Mouse (Mus musculus) thymus, postnatal 4 days (tissue): ENCODE measurements around the gene Gm17428.
A peak's percentile ranks its signal among the peaks of the same experiment; 100 is the strongest.
"Not testable (repeated sequence)": the region's sequence is repeated elsewhere in the genome, so short reads cannot be mapped to it uniquely, and the experiment has no call there.

ENCODE experiments used
- DNase-seq: peaks from one replicate; pipeline ENCODE4 v3.0.0; 2021

Gm17428 gene

DNA sequence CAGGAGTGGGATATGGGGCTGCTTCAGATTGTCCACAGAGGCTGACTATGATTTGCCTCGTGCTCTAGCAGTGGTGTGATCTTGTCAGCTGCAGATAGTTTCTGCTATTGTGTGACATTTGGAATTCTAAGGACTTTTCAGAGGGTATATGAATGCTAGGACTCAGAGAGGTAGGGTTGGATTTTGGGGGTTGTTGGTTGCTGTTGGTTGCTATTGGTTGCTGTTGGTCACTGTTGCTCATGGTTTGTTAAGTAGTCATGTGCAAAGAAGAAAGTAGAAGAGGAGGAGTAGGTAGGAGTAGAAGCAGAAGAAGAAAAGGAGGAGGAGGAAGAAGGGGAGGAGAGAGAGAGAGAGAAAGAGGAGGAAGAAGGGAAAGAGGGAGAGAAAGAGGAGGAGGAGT, at the start of gene Gm17428:
Gene Gm17428, plus strand, starts transcription at position 301 of the 400 bp plus-strand sequence.
- DNase-seq: no peak

GRCm38 (mm10) chr14:54927296-54927695, 49.4 kb upstream of the Gm17428 start:
- no peak for DNase-seq

GRCm38 (mm10) chr14:54929801-54930200, 46.9 kb upstream of the Gm17428 start:
- no peak for DNase-seq

DNA sequence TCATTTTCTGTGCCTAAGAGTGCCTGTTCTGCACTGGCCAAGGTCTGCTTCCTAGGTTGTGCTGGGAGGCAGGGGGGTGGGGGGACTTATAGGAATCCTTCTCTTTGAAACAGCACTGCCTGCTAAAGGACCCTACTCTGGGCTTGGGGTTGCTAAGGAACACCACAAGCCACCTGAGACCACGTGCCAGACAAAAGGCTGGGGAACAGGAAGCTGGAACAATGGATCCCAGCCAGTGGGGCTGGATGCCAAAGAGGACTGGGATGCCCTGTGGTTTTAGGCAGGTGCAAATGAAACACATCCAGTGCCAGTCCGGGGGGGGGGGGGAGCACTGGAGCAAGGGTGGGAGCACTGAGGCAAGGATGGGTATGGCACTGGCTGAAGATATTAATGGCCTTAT, 46.3 kb upstream of the Gm17428 start:
- no peak for DNase-seq

DNA sequence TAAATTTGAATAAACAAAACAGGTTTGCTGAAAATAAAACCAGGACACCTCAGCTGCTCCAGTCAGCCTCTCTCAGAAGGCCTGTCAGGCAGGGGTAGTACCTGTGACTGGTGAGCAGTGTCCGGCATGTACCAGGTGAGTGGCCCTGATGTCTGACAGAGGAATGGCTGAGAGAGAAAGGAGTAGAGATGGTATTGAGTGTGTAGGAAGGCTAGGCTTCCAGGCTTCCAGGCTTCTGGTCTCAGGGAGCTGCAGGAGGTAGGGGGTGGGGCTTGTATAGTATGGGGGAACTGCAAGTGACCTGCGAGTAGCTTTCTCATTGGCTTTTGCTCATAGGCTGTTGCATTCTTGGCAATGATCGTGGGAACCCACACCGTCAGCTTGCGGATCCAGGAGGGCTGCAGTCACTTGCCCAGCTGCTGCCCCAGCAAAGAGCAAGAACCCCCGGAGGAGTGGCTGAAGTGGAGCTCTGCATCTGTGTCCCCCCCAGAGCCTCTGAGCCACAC, 44.0 kb upstream of the Gm17428 start, which contains the start of gene Il25:
Gene Il25, plus strand, starts transcription at position 51 of the 506 bp plus-strand sequence.
- DNase-seq: no peak

DNA sequence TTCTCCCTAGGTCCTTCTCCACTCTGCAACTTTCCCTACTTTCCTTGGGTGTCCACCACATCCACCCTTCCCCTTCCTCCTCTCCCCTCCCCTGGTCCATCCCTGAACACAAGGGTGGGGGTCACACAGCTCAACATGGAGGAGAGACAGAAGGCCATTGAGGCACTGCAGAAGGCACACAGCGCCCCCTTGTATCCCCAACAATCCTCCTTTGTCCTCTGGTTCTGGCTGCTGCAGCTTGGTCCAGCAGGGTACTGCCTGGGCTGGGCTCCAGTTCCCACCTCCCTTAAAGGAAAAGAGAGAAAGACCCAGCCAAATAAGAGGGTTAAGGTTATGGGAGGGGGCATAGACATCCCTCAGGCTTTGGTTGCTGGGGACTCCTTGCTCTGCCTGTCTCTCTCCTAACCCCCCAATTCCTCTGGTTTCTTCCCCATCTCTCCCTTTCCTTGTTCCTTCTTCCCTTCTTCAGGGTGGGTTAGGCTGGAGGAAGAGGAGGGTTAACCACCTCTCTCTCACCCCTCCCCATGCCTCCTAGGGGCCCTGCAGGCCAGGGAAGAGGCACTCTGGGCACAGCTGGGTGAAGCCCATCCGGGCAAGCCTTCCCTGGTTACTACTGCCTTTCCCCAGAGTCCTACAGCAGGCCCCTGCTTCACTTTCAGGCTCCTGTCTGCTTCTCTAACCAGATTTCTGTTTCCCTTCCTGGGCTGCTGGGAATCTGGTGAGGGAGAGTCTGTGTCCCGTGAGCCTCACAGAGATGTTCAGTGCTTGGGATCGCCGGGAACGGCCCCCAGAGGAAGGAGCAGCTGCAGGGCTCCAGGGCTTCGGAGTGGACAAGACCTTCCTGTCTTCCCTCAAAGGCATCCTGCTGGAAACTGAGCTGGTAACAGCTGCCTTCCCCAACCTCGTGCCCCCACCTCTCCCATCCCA, 40.6 kb upstream of the Gm17428 start, which contains the start of gene Cmtm5:
Gene Cmtm5, plus strand, starts transcription at position 358 of the 927 bp plus-strand sequence.
- no peak for DNase-seq

GRCm38 (mm10) chr14:54936831-54937160, 39.9 kb upstream of the Gm17428 start:
- no peak for DNase-seq

DNA sequence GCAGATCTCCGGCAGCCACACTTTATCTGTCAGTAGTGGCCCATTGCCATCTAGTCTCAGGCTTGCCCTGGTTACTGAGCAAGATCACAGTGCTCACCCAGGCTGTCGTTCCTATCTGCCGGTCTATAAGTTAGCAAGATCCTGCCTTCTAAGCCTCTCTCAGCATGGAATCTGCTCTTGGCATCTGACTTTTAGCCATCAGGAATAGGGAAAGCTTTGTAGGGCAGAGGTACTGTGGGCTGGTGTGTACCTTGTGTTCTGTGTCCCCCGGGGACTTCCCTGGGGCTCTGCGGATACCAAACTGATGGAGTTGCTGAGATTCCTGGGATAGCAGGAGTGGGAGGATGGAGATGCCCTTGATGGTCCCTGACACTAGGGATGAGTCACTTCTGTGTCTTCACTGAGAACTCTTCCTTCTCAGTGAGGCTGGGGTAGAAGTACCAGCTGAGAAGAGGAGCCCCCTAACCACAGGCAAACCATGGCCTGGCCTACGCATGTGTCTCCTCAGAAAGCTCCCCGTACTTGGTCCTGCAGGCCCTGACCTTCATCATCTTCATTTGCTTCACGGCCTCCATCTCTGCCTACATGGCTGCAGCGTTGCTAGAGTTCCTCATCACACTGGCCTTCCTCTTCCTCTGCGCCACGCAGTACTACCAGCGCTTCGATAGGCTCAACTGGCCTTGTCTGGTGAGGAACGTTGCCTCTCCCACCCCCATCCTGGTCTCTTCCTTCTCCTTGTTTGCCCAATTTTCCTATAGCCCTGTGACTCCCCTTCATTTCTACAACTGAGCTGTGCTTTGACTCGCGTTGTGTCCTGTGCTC, 39.2 kb upstream of the Gm17428 start:
- no peak for DNase-seq

- no peak for DNase-seq
Observed at GRCm38 (mm10) chr14:54938431-54939219, 38.1 kb upstream of the Gm17428 start.

DNA sequence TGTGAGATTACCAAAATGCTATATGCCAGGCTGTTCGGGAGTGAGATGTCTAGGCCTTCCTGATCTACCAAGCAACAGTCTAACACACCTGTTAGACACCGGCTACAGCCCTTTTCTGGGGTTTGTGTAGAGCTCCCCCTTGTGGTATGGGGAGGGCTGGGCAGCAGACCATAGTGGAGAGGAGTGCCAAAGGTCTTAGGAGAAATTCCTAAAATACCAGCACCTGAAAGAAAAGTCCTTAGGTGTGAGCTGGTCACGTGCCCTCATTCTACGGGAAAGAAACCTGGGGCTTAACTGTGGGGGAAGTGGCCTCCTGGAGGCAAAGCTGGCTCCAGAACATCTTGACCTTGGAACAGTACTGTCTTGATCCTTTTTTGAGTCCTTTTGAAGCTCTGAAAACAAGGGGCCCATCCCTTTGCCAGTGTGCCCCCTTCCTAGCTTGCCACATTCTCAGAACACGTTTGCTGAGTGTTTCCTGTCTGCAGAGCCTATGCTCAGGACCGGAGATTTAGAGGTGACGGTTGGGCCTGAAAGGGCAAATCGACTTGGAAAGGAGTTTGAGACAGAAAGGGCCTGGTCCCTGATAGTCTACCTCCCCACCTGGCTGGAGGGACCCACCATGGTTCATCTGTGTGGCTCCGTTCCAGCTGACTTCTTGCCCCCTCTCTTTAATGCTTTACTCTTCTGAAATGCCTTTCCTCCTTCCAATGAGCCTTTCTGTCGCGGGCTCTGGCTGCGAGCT, 37.1 kb upstream of the Gm17428 start:
- peak; percentile 75 for DNase-seq

DNA sequence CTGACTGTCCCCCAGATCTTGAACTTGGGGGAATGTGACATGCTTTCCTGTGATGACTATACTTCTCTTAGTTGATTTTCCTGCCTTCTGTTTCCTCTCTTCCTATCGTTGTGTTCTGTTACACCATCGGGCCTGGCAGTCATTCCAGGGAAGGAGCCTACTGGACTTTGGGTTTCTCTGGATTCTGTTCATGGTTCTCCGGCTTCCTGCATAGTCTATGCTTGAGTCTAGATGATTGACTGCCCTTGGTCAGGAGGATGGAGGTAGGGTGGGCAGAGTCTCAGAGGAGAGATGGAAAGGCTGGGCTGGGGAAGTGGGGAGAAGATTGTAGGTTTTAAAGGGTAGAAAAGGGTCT, 36.6 kb upstream of the Gm17428 start:
- DNase-seq: no peak

GRCm38 (mm10) chr14:54941024-54941978, 35.4 kb upstream of the Gm17428 start:
- DNase-seq: no peak

- no peak for DNase-seq
Observed at GRCm38 (mm10) chr14:54942479-54942878, 34.3 kb upstream of the Gm17428 start.

DNA sequence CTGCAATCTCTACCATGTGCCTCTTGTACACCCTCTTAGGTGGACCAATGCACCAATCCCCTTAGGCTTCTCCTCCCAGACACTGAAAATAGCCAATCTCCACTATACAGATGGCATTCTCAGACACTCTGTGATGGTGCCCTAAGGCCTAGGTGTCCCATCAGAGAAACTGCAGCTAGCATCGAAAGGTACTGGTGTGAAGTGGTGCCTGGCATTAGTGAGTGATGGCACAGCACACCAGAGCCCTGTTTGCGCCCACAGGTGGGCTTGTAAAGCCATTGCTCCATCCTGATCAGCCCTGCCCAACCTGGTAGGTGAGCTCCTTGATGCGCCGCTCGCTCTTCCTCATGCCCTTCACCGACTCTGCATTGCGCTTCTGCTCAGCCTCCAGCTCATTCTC, 32.8 kb upstream of the Gm17428 start:
- DNase-seq: no peak

DNA sequence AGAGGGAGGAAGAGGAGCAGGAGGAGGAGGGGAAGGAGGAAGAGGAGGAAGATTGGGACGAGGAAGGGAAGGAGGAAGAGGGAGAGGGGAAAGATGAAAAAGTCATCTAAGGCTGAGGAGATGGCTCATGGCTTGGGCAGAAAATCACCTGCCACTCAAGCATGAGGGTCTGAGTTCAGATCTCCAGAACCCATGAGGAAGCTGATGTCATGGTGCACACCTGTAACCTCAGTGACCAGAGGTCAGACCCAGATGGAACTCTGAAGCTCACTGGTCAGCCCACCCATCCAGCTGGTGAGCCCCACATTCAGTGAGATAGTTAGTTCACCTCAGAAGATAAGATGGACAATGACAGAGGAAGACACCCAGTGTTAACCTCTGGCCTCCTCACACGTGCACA, 31.8 kb upstream of the Gm17428 start:
- DNase-seq: no peak

GRCm38 (mm10) chr14:54945975-54946704, 30.6 kb upstream of the Gm17428 start:
- no peak for DNase-seq

DNA sequence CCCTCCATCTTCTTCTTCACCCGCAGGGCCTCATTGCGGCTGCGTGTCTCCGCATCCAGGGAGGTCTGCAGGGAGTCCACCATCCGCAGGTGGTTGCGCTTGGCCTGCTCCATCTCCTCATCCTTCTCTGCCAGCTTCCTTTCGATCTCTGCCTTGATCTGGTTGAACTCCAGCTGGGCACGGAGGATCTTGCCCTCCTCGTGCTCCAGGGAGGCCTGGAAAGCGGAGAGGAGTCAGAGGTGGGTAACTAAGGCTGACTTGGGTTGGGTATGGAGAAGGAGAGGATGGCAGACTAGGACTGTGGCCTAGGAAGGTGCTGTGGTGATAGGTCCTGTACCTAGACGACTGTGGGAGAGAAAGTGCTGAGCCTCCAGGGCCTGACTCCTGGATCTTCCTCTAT, 29.7 kb upstream of the Gm17428 start:
- DNase-seq: not testable (repeated sequence)

DNA sequence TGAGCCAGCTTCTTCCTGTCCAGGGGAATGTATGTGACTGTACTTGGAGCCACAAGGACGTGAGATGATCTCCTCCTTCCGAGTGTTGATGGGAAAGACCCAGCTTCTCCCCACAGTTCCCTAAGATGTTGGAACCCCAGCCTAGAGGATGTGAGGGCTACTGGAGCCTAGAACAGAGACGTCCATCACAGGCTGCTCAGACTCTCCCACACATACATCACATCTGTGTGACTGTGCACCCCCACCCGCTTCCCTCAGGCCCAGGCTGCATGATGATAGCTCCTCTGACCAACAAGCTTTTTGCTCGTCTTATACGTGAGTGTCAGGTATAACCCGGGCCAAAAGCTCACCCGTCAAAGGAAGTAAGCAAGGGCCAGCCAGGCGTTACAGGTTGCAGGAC, 28.0 kb upstream of the Gm17428 start:
- no peak for DNase-seq

GRCm38 (mm10) chr14:54950493-54950892, 26.2 kb upstream of the Gm17428 start:
- DNase-seq: no peak

DNA sequence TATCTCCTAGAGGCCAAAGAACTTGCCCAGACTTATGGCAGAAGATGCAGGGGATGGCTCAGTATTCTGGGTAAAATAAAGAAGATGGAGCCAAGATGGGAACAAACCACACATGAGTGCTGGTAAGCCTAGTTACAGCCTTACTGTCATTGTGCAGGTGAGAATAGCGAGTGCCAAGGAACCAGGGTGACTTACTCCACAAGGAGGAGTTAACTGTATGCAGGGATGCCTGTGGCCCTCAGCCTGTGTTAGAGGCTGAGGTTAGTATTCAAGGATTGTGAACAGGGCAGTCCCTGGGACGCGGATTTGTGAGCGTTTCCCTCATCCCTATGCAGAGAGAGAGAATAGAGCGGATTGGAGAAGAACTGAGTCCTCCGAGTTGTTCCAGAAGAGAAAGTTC, 25.1 kb upstream of the Gm17428 start:
- DNase-seq: no peak
